In genomic region chr12:16261465-16261864, GRCm38 (mm10) we compare ENCODE assay signal across 25 mouse cellular contexts.
"Had no signal": no experiment of that assay in that cellular context is flagged by ENCODE, and none has a peak within 500 bp of the region (broad histone marks: within the 10 kb centered on the region; RNA-seq: fewer than 3 reads in every experiment).

No protein-coding gene starts in this region.

- H3K9me3 ChIP-seq: embryonic facial prominence, embryonic 10.5 days; embryonic facial prominence, embryonic 12.5 days; embryonic facial prominence, embryonic 13.5 days; embryonic facial prominence, embryonic 15.5 days; forebrain, embryonic 10.5 days; forebrain, embryonic 12.5 days; forebrain, embryonic 13.5 days; forebrain, embryonic 15.5 days had no signal

- H3K36me3 ChIP-seq: embryonic facial prominence, embryonic 10.5 days; embryonic facial prominence, embryonic 12.5 days; embryonic facial prominence, embryonic 13.5 days; embryonic facial prominence, embryonic 15.5 days; forebrain, embryonic 10.5 days; forebrain, embryonic 12.5 days; forebrain, embryonic 15.5 days had no signal

- H3K27ac ChIP-seq: embryonic facial prominence, embryonic 10.5 days; embryonic facial prominence, embryonic 12.5 days; embryonic facial prominence, embryonic 13.5 days; embryonic facial prominence, embryonic 15.5 days; forebrain, embryonic 10.5 days; forebrain, embryonic 12.5 days; forebrain, embryonic 13.5 days; forebrain, embryonic 15.5 days; gastrocnemius, adult 2 months; heart, adult 2 months had no signal

- DNase-seq: cerebellum, adult 8-10 months; cerebellum, adult 9-10 months; cerebellum, adult 9-11 months; cerebellum, postnatal 14 days; cerebellum, postnatal 25 days; cerebellum, postnatal 36 days; embryo, embryonic 11 days; gastrocnemius, adult 2 months; gastrocnemius, postnatal 10 days; gastrocnemius, postnatal 14 days; gastrocnemius, postnatal 25 days; gastrocnemius, postnatal 36 days; heart, adult 11 months; heart, adult 18-20 months; heart, adult 2 months had no signal

- ATAC-seq: forebrain, embryonic 13.5 days had no signal

- H3K9ac ChIP-seq: embryonic facial prominence, embryonic 12.5 days; embryonic facial prominence, embryonic 13.5 days; embryonic facial prominence, embryonic 15.5 days; forebrain, embryonic 12.5 days; forebrain, embryonic 13.5 days; forebrain, embryonic 15.5 days; forebrain, postnatal 0 days had no signal

- H3K4me3 ChIP-seq: embryonic facial prominence, embryonic 10.5 days; embryonic facial prominence, embryonic 12.5 days; embryonic facial prominence, embryonic 13.5 days; embryonic facial prominence, embryonic 15.5 days; erythroblast, embryonic 14.5 days; forebrain, embryonic 10.5 days; forebrain, embryonic 12.5 days; forebrain, embryonic 13.5 days; forebrain, embryonic 15.5 days; gastrocnemius, adult 2 months; heart, adult 2 months had no signal

- H3K4me1 ChIP-seq: embryonic facial prominence, embryonic 10.5 days; embryonic facial prominence, embryonic 12.5 days; embryonic facial prominence, embryonic 15.5 days; forebrain, embryonic 10.5 days; forebrain, embryonic 12.5 days had no signal

- H3K27me3 ChIP-seq: embryonic facial prominence, embryonic 12.5 days; embryonic facial prominence, embryonic 13.5 days; embryonic facial prominence, embryonic 15.5 days; forebrain, embryonic 12.5 days; forebrain, embryonic 13.5 days; forebrain, embryonic 15.5 days had no signal

- H3K4me2 ChIP-seq: embryonic facial prominence, embryonic 12.5 days; embryonic facial prominence, embryonic 13.5 days; embryonic facial prominence, embryonic 15.5 days; forebrain, embryonic 12.5 days; forebrain, embryonic 13.5 days; forebrain, embryonic 15.5 days had no signal
